Mouse (Mus musculus): ENCODE data around the gene Rnf44.
A peak's percentile ranks its signal among the peaks of the same experiment; 100 is the strongest.

DNA sequence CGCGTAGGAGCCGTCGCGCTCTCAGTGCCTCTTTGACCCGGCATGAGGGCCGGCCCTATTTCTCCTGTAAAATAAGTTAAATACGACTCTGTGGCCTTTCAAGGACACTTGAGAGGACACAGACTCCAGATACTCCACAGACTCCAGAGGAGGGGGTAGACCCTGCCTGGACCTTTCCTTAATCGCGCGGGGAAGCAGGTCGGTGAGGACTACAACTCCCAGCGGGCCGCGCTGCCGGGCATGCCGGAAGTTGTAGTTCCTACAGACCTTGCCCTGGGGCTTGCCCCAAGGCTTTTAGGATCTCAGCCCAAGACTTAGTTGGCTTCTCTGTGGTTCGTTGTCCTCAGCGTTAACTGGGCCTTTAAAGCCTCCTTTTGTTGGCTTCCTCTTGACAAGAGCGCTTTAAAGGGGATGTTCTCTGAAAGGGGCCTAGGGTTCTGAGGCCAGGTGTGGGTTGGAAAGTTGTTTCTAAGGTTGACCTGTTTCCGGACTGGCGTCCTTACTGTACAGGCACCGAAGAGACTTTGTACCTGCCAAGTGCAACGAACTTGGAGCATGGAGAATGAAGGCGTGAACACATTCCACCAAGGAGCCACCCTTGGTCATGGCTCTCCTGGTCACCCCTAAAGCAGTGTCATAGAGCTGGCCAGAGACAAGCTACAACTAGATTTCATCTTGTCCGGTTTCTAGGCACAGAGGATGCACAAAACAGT, 797 bp upstream of the Rnf44 start:
- TF ChIP-seq CTCF (IDR thresholded peaks at IDR 0.05; ENCODE audit: extremely low read depth, insufficient read depth, low read length) (no peak), POLR2A (IDR thresholded peaks at IDR 0.05; ENCODE audit: extremely low read depth, insufficient read depth, low read length) (peak; percentile 25; the same call in 1 of the 2 replicates)

All from cortical plate, adult 2 months (tissue).